Mouse (Mus musculus) bone marrow, adult 2 months (tissue): ENCODE measurements around the gene Lcn12.

Source experiments
- CTCF ChIP-seq: fragments of 200-500 bp; IDR thresholded peaks from 2 replicates; pipeline ENCODE4 v1.5.1; 2011; ENCODE audit warnings: low read length, control low read depth; ENCODE audit not compliant: control insufficient read depth, insufficient read depth
- POLR2A ChIP-seq: fragments of 200-500 bp; IDR thresholded peaks from 2 replicates; pipeline ENCODE4 v1.6.1; 2011; ENCODE audit warnings: low read depth, mild to moderate bottlenecking, control low read depth, low read length, borderline replicate concordance; ENCODE audit not compliant: control insufficient read depth

DNA sequence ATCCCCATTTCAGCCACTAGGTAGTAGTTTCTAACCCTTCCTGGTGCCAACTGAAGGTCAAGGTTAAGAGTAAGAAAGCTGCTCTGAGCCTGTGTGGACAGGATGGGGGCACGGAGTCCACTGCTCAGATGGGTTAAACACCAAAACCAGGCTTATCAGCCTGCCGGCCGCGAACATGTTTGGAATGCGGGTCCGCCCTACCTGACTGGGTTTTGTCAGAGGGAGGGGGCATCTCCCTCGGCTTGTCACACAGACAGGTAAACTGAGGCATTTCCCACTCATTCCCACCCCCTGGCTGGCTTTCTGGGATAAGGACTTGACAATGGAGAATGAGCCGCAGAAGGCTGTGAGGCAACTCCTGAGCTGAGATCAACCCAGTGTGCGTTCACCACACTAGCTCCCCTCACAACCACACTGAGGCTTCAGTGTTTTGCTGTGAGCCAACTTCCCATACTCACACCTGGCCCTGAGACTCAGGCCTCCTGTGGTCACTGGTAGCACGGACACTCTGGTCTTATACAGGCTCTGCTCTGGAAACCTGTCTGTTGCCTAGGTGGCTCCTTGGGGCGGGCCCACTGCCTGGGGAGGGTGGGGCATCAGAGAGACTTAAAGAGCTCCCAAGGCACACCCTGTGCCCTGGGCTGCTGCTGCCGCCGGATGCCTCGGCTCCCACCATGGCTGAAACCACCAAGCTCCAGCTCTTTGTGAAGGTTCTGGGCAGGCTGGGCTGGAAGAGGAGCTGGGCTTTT is 37.3 kb downstream of the Lcn12 start, which contains the start of gene Clic3:
- TF ChIP-seq CTCF (no peak), POLR2A (no peak)
